Mouse (Mus musculus): Measurements from ENCODE around the gene Exoc1.

Exoc1 gene

GRCm38 (mm10) chr5:76529040-76529703, at the start of gene Exoc1:
Gene Exoc1 (plus strand): TSS chr5:76529311.
- DNase-seq (ENCODE audit: low read depth, low spot score): peak; percentile 93

DNA sequence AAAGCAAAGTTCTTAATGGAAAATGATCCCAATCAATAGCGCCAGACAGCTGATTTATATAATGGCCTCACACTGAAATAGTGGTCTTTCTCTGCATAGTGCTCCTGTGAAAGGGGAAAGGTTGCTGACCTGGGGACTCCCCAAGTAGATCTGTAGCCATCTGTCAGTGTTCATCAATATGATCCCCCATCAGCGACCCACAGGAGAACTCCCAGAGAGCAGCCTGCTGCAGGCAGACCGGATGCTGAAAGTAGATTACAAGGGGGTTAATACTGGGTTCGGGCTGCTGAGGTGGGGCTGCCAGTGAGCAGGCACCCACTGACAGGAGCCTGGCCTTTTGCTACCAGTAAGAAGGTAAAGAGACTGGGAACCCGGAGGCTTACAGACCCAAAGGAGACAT, 45.3 kb upstream of the Exoc1 start, which contains the start of gene Gm7271:
Gene Gm7271, plus strand, starts transcription at position 230 of the 400 bp plus-strand sequence.
- no peak for DNase-seq (ENCODE audit: low read depth, low spot score)

DNA sequence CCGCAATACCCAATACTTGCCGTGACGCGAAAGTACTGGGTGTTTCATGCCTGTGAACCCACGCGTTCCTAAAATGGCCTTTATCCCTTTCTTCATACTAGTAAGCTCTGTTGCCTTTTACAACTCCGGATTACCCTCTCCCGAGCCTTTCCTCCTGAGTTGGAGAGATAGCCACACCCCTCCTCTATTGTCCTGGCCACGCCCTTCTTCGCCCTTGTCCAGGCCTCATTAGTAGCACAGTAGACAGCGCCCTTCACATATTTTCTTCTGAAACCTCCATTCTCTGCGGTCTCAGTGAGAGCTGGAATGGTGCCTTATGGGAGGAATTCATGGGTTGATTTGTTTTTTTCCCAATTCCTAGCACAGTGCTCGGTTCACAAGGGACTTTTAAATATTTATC, 34.0 kb upstream of the Exoc1 start:
- no peak for DNase-seq (ENCODE audit: low read depth, low spot score)

DNA sequence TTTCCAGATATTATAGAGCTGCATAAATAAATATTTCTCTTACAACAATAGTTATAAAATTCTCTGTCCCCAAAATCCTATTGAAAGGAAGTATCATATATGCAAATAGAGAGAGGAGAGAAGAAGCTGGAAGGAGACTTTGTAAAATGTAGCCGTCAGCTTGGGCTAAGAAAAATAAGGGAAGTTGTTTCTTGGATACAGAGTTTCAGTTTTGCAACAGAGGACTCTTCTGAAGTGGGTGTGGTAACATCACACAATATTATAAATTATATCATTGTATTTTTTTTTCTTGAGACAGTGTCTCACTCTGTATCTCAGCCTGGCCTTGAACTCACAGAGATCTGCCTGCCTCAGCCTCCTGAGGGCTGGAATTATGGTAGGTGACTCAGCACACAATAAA, 6.7 kb upstream of the Exoc1 start:
- no peak for DNase-seq (ENCODE audit: low read depth, low spot score)

- no peak for DNase-seq (ENCODE audit: low read depth, low spot score)
These were observed 4.5 kb upstream of the Exoc1 start for GRCm38 (mm10) chr5:76524623-76525022.

DNA sequence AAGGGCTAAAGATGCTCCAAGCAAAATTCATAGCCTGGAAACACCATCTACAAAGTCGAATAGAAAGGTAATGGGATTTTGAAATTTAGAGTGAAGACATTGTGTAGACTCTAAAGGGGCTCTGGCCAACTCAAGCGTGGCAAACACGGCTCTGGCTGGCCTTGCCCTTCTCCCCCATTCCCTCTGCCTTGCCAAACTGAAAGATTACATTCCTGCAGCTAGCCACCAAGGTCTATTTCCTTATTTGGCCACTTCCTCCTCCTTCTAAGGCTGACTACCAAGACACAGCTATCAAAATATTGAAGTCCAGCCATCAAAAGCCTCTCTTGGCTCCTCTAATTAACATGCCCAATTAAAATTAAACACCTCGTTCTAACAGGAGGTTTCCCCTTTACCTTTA, 4.0 kb upstream of the Exoc1 start:
- no peak for DNase-seq (ENCODE audit: low read depth, low spot score)

DNA sequence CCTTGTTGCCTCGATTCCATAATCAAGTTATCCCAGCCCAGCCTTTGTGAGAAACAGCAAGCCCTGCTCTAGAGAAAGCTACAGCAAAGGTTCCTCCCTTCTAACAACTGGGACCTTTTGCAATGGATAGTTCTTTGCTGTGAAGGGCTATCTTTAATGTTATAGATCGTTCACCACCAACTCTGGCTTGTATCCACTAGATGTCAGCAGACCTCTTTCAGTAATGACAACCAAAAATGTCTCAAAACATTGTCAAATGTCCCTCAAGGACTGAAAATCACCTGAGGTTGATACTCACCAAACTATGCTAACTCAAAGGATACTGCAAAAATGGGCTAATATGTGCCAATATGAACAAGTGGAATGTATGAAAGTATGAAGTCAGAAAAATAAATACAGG, 3.3 kb upstream of the Exoc1 start:
- no peak for DNase-seq (ENCODE audit: low read depth, low spot score)

DNA sequence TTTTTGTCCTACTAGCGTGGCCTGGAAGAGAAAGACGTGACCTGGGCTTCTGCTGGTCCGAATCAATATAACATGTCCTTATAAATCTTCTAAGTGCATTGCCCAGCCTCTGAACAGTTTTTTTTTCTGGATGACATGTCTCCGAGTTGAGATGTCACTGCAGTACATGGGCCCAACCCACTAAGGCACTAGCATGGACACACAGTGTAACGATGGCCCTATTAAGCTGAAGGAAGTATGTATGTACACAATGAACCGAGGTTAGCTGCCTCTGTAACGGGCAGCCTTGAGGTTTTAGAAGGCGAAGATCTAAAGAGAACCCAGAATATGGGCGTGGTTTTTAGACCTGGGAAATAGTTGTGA, 574 bp downstream of the Exoc1 start:
- DNase-seq (ENCODE audit: low read depth, low spot score): no peak

DNA sequence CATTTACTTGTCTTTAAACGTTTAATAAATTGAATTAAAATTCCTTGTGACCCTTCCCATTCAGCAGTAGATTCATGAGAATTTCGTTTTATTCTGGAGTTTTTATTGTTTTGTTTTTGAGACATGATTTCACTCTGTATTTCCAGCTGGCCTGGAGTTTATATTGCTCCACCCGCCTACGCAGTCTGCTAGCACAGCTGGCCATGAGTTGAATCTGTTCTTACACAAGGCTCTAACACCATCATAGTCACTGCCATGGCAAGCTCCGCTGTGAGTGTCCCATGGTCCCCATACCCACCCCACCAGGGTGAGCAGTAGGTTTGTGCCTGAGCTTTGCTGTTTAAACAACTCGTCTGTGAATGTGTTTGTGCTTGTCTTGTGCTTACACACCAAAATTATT, 4.1 kb downstream of the Exoc1 start:
- peak; percentile 38 for DNase-seq (ENCODE audit: low read depth, low spot score)

- DNase-seq (ENCODE audit: low read depth, low spot score): no peak
These were observed 7.1 kb downstream of the Exoc1 start for GRCm38 (mm10) chr5:76536231-76536630.

- DNase-seq (ENCODE audit: low read depth, low spot score): no peak
These were observed 8.5 kb downstream of the Exoc1 start for GRCm38 (mm10) chr5:76537578-76537977.

- DNase-seq (ENCODE audit: low read depth, low spot score): peak; percentile 46
These were observed 11.1 kb downstream of the Exoc1 start for GRCm38 (mm10) chr5:76540181-76540580.

- no peak for DNase-seq (ENCODE audit: low read depth, low spot score)
These were observed 11.7 kb downstream of the Exoc1 start for GRCm38 (mm10) chr5:76540842-76541241.

DNA sequence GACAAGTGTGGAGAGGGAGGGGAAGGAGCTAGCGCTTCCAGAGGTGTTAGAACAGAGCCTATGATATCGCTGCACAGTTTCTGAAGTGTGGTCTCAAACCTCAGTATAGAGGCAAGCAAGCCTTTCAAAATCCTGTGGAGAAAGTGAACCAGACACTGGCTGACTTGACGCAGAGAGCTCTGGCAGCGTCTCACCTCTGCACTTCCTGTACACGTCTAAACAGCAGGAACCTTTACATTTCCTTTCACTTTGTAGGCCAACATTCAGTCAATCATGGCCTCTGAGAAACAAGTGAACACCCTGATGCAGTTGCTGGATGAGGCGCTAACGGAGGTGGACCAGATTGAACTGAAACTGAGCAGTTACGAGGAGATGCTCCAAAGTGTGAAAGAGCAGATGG, 14.1 kb downstream of the Exoc1 start:
- no peak for DNase-seq (ENCODE audit: low read depth, low spot score)

DNA sequence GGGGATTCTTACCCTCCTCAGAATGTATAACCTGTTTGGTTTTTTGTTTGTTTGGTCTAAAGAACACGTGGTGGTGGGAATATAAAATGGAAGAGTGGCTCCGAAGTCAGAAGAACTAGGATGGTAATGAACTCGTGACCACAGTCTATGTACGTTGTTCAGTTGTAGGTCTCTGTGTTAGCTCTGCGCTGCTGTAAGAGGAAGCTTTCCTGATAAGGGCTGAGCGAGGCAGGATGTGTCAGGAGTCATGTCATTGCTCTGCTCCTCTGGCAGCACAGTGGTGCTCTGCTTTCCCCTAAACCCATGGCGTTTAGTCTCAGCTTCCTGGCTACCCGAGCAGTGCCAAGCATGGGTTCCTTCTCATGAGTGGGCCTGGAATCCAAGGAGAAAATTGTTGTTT, 21.3 kb downstream of the Exoc1 start:
- no peak for DNase-seq (ENCODE audit: low read depth, low spot score)

DNA sequence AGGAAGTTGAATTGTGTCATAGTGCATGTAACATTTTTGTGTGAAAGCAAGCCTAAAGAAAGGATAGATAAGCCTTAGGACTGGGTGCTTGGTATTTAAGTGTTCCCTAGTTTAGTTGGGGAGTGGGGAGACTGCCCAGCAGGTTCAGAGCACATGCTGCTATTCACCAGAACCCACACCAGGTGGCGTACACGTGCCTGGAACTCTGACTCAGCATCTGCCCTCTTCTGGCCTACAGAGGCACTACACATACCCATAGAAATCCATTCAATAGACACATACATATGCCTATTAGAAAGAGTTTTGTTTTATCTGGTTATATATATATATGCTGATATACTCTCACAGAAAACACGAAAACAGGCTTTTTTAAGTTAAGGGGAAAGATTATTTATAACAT, 36.2 kb downstream of the Exoc1 start:
- DNase-seq (ENCODE audit: low read depth, low spot score): peak; percentile 25

DNA sequence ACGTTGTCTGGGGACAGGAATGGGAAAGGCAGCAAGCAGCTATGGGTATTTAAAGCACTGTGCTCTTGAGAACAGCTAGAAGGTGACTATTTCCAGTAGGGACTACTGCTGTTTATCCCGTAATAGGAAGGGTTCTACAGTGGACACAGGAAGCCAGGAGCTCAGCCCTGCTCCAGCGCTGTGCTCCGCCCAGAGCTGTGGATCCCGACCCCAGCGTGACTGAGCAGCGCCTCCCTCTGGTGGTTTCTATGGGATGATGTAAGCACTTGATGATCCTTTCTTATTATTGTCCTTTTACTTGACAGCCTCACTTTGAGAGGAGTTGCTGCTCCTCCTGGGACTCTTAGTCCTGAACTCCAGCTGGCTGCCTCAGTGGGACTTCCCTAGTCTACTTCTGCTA, 45.1 kb downstream of the Exoc1 start:
- DNase-seq (ENCODE audit: low read depth, low spot score): no peak

DNA sequence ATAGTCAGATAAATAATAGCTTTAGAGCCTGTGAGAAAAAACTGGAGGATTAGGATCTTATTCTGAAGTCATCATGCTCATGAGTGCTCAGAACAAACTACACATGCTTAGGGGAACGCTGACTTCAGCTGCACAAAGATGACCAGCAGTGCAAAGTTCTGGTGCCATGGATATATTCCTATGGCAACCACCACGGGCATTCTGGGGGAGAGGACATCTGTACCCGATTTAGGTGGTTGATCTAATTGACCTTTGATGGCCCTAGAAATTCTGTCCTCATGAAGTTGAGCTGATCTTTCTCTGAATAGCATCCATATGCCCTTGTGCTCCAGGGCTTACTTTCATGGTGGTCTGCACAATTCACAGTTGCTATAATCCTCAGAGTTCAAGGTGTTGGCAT, 47.9 kb downstream of the Exoc1 start:
- DNase-seq (ENCODE audit: low read depth, low spot score): no peak

DNA sequence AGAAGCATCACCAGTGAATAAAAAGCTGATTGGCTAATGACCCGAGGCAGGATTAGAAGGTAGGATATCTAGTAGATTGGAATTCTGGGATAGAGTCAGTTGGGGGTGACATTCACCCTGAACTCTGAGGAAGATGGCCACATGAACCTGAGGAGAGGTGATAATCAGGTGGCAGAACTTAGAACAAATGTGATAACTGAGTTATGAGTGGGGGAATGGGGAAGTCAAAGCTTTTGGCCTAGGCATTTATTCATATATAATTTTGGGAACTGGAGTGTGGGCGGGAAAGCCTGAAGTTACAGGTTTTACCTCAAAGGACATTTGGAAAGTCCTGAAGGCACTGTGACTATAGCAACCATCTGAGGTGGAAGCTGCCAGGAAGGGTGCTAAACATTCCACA, 56.3 kb downstream of the Exoc1 start:
- no peak for DNase-seq (ENCODE audit: low read depth, low spot score)

GRCm38 (mm10) chr5:76588551-76589283, 59.6 kb downstream of the Exoc1 start, which contains the start of gene Cep135:
Gene Cep135 (plus strand): TSS chr5:76588698.
- DNase-seq (ENCODE audit: low read depth, low spot score): peak; percentile 88

DNA sequence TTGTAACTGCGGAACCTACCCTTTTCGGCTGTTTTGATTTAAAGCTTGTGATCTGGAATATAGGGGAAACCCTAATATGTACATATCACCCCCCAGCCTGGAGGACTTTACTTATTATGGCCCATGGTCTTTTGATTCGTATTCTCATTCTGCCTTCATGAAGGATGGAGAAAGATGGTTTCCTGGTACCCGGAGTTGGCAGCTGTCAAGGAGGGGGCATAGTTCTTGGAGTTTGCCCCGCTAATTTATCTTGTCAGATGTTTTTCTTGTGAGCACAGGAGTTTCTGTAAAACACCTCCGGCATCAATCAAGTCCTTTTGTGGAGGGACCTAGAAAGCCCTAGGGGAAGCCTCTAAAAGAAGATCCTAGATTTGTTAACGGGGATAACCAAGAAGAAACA, 60.2 kb downstream of the Exoc1 start:
- no peak for DNase-seq (ENCODE audit: low read depth, low spot score)

GRCm38 (mm10) chr5:76590009-76590408, 60.9 kb downstream of the Exoc1 start:
- no peak for DNase-seq (ENCODE audit: low read depth, low spot score)

DNA sequence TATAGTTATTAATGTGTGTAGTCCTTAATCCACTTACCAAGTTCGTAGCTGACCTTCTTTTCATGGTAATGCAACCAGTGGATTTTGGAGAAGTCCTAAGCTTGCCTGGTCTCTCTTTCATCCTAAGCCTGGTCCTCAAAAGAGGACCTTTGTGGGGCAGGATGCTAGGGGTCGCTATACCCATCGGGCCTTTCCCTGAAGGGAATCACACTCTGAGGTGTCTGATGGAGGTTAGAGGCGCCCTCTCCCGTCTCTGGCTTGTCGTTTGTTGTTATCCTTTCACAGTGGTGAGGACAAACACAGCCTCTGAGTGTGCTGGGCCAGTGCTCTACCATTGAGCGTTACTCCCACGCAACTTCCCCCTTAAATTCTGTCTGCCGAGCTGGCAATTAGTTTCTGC, 62.8 kb downstream of the Exoc1 start:
- no peak for DNase-seq (ENCODE audit: low read depth, low spot score)
